Mouse (Mus musculus) Patski (cell line): ENCODE measurements around the gene Aif1l. TPM values are rescaled to one million over a fixed set of nuclear protein-coding genes. Genes with fewer than 3 reads are reported as not detected.

Experiments
- ATAC-seq: fragments of 100-300 bp; one replicate; pipeline ENCODE4 v1.8.0; 2021
- CTCF ChIA-PET: fragments of 350-600 bp; sonication (Branson Sonifier 250); formaldehyde crosslinking; loops from one replicate; lab custom pipeline; 2022; ENCODE audit warnings: inconsistent platforms; lab: Charles Lee
- POLR2A ChIA-PET: fragments of 350-600 bp; sonication (Branson Sonifier 250); formaldehyde crosslinking; loops from one replicate; lab custom pipeline; 2022; ENCODE audit warnings: antibody characterized with exemption, inconsistent platforms; lab: Charles Lee
- DNase-seq: peaks from one replicate; pipeline ENCODE4 v3.0.0-alpha.2; 2011; ENCODE audit warnings: low read depth, low spot score
- H3K27me3 ChIP-seq: fragments of 371-371 bp; one replicate; pipeline ENCODE4 v1.5.1; 2021
- CTCF ChIP-seq: fragments of 100-300 bp; IDR thresholded peaks from one replicate; pipeline ENCODE4 v1.5.1; 2021
- in situ Hi-C: fragments of 300-500 bp; cut with MboI; formaldehyde crosslinking; loops from 3 replicates; pipeline ENCODE4 v1.11.1; 2018; ENCODE audit warnings: low pct_unique_long_range_greater_than_20kb, mixed read lengths
- polyA plus RNA-seq: library from polyadenylated mRNA; unstranded; gene quantifications from one replicate; pipeline ENCODE4 v1.2.3, GENCODE M21; 2021

The Aif1l gene
- polyA plus RNA-seq, 1 experiment from 2014 or later, result 343 TPM

- CTCF ChIA-PET, result interaction anchor here (1.8 to 2.2 kb wide), 2 partner anchors 10 to 13 kb away, joined by 3 to 9 read pairs; no protein-coding TSS in a partner anchor
- POLR2A ChIA-PET, result interaction anchor here (1.5 to 1.6 kb wide), 2 partner anchors 11 to 35 kb away, joined by 4 read pairs; no protein-coding TSS in a partner anchor
- in situ Hi-C loops, result no loop called here
- no peak for TF ChIP-seq CTCF
- ATAC-seq (no peak), DNase-seq (no peak)
- H3K27me3 ChIP-seq, result no peaks in the 10 kb centered on the region
These were observed 12.7 kb downstream of the Aif1l start for GRCm38 (mm10) chr2:31962501-31963224.

- DNase-seq (no peak), ATAC-seq (no peak)
- in situ Hi-C loops, result no loop called here
- H3K27me3 ChIP-seq, result no peaks in the 10 kb centered on the region
- POLR2A ChIA-PET, result interaction anchor here (1.5 to 1.6 kb wide), 2 partner anchors 10 to 12 kb away, joined by 4 to 6 read pairs; no protein-coding TSS in a partner anchor
- no peak for TF ChIP-seq CTCF
- CTCF ChIA-PET, result interaction anchor here (2.0 kb wide), 1 partner anchor 14 kb away, joined by 5 read pairs; no protein-coding TSS in a partner anchor
These were observed 13.6 kb downstream of the Aif1l start for GRCm38 (mm10) chr2:31963491-31963890.

- TF ChIP-seq CTCF, result no peak
- CTCF ChIA-PET, result interaction anchor here (1.2 to 2.0 kb wide), 3 partner anchors 15 to 46 kb away, joined by 3 to 5 read pairs (median 3); no protein-coding TSS in a partner anchor
- in situ Hi-C loops, result no loop called here
- no peak for ATAC-seq
- POLR2A ChIA-PET, result interaction anchor here (1.5 kb wide), 1 partner anchor 9 kb away, joined by 6 read pairs; no protein-coding TSS in a partner anchor
- no peak for DNase-seq
- no peaks in the 10 kb centered on the region for H3K27me3 ChIP-seq
These were observed 14.3 kb downstream of the Aif1l start for GRCm38 (mm10) chr2:31964191-31964590.

GRCm38 (mm10) chr2:31965110-31965509 is 15.2 kb downstream of the Aif1l start:
- ChIA-PET POLR2A (no interaction called here), CTCF (interaction anchor here (0.7 to 2.0 kb wide), 4 partner anchors 8 to 47 kb away, joined by 3 to 5 read pairs (median 3); no protein-coding TSS in a partner anchor)
- DNase-seq (no peak), ATAC-seq (no peak)
- H3K27me3 ChIP-seq, result no peaks in the 10 kb centered on the region
- no peak for TF ChIP-seq CTCF
- in situ Hi-C loops, result no loop called here

- no peaks in the 10 kb centered on the region for H3K27me3 ChIP-seq
- no peak for ATAC-seq
- ChIA-PET POLR2A (interaction anchor here (0.9 kb wide), 1 partner anchor 52 kb away, joined by 3 read pairs; no protein-coding TSS in a partner anchor), CTCF (no interaction called here)
- no peak for DNase-seq
- TF ChIP-seq CTCF, result no peak
- in situ Hi-C loops, result no loop called here
These were observed 16.9 kb downstream of the Aif1l start for GRCm38 (mm10) chr2:31966801-31967200.

- ATAC-seq, result peak; percentile 17
- DNase-seq, result no peak
- POLR2A ChIA-PET, result interaction anchor here (0.6 to 1.6 kb wide), 7 partner anchors 9 to 1356 kb away, joined by 3 to 6 read pairs (median 3); partner anchors contain the start of gene Aif1l
These were observed 22.6 kb downstream of the Aif1l start for GRCm38 (mm10) chr2:31972589-31972988.

GRCm38 (mm10) chr2:31974141-31974808 is 24.3 kb downstream of the Aif1l start, which contains the start of gene Nup214:
Gene Nup214 (plus strand): TSS chr2:31974436.
- no peak for TF ChIP-seq CTCF
- peak; percentile 89 for DNase-seq
- ChIA-PET POLR2A (interaction anchor here (1.3 to 1.6 kb wide), 3 partner anchors 10 to 57 kb away, joined by 3 to 6 read pairs (median 5); no protein-coding TSS in a partner anchor), CTCF (interaction anchor here (0.8 kb wide), 1 partner anchor 160 kb away, joined by 3 read pairs; no protein-coding TSS in a partner anchor)
- in situ Hi-C loops, result no loop called here
- ATAC-seq, result peak; percentile 92
- no peaks in the 10 kb centered on the region for H3K27me3 ChIP-seq

More at GRCm38 (mm10) chr2:31972589-31972988, 22.6 kb downstream of the Aif1l start:
- no peaks in the 10 kb centered on the region for H3K27me3 ChIP-seq
- CTCF ChIA-PET, result interaction anchor here (0.7 to 2.4 kb wide), 7 partner anchors 8 to 56 kb away, joined by 3 to 9 read pairs (median 3); partner anchors contain the start of gene Aif1l
- in situ Hi-C loops, result no loop called here
- TF ChIP-seq CTCF, result no peak

GRCm38 (mm10) chr2:31974809-31975371 is 25.0 kb downstream of the Aif1l start:
- ATAC-seq (no peak), DNase-seq (no peak)
- ChIA-PET CTCF (interaction anchor here (1.2 kb wide), 1 partner anchor 11 kb away, joined by 3 read pairs; no protein-coding TSS in a partner anchor), POLR2A (interaction anchor here (1.2 to 1.6 kb wide), 3 partner anchors 9 to 58 kb away, joined by 3 to 5 read pairs (median 3); no protein-coding TSS in a partner anchor)
- no peaks in the 10 kb centered on the region for H3K27me3 ChIP-seq
- in situ Hi-C loops, result no loop called here
- no peak for TF ChIP-seq CTCF

- ChIA-PET CTCF (interaction anchor here (1.4 kb wide), 1 partner anchor 11 kb away, joined by 4 read pairs; no protein-coding TSS in a partner anchor), POLR2A (interaction anchor here (0.6 kb wide), 1 partner anchor 35 kb away, joined by 3 read pairs; no protein-coding TSS in a partner anchor)
- no peak for TF ChIP-seq CTCF
- DNase-seq (no peak), ATAC-seq (no peak)
- no peaks in the 10 kb centered on the region for H3K27me3 ChIP-seq
- in situ Hi-C loops, result no loop called here
These were observed 37.8 kb downstream of the Aif1l start for GRCm38 (mm10) chr2:31987774-31988173.
